Mouse (Mus musculus): ENCODE measurements around the gene 4930579G24Rik. TPM values are rescaled to one million over a fixed set of nuclear protein-coding genes. Genes with fewer than 3 reads are reported as not detected.

4930579G24Rik gene
- polyA plus RNA-seq, 1 experiment from 2014 or later: 11.1 TPM

- H3K27me3 ChIP-seq (ENCODE audit: control insufficient read depth, insufficient read depth, low read length): no peaks in the 10 kb centered on the region
- ATAC-seq (ENCODE audit: low FRiP score, low TSS enrichment): no peak
These were observed 45.8 kb downstream of the 4930579G24Rik start for GRCm38 (mm10) chr3:79674641-79675040.

GRCm38 (mm10) chr3:79676411-79676810, 47.5 kb downstream of the 4930579G24Rik start:
- DNase-seq (ENCODE audit: low spot score) (no peak), ATAC-seq (ENCODE audit: low FRiP score, low TSS enrichment) (no peak)
- H3K9me3 ChIP-seq (ENCODE audit: control insufficient read depth, low read length): no peaks in the 10 kb centered on the region
- H3K27ac ChIP-seq (replicated peaks): no peak overlapping the region
- TF ChIP-seq EP300 (optimal IDR thresholded peaks at IDR 0.05) (no peak), CTCF (IDR thresholded peaks at IDR 0.05; ENCODE audit: low read depth) (no peak)
- WGBS: 82% methylated on average over 3 of the region's 3 CpGs
- H3K4me1 ChIP-seq (replicated peaks; ENCODE audit: control insufficient read depth, insufficient read depth): no peaks in the 10 kb centered on the region
- no peak overlapping the region for H3K4me3 ChIP-seq (ENCODE audit: low read depth, low read length)
- no peaks in the 10 kb centered on the region for H3K36me3 ChIP-seq (ENCODE audit: control insufficient read depth, insufficient read depth, low read length)
- no peak overlapping the region for H3K4me2 ChIP-seq (replicated peaks; ENCODE audit: low read depth)
- no peak overlapping the region for H3K9ac ChIP-seq (ENCODE audit: low read length)
- no peaks in the 10 kb centered on the region for H3K27me3 ChIP-seq (ENCODE audit: control insufficient read depth, insufficient read depth, low read length)

More at GRCm38 (mm10) chr3:79674641-79675040, 45.8 kb downstream of the 4930579G24Rik start:
- Histone ChIP-seq H3K36me3 (ENCODE audit: control insufficient read depth, insufficient read depth, low read length) (no peaks in the 10 kb centered on the region), H3K4me1 (replicated peaks; ENCODE audit: control insufficient read depth, insufficient read depth) (no peaks in the 10 kb centered on the region), H3K4me2 (replicated peaks; ENCODE audit: low read depth) (no peak overlapping the region), H3K27ac (replicated peaks) (no peak overlapping the region), H3K9me3 (ENCODE audit: control insufficient read depth, low read length) (no peaks in the 10 kb centered on the region), H3K9ac (ENCODE audit: low read length) (no peak overlapping the region), H3K4me3 (ENCODE audit: low read depth, low read length) (no peak overlapping the region)
- DNase-seq (ENCODE audit: low spot score): no peak
- WGBS: 76% methylated on average over 5 of the region's 5 CpGs
- TF ChIP-seq EP300 (optimal IDR thresholded peaks at IDR 0.05) (no peak), CTCF (IDR thresholded peaks at IDR 0.05; ENCODE audit: low read depth) (no peak)

Other genes starting within 250 kb of the 4930579G24Rik start
- gene Fnip2, start 61.3 kb upstream of the 4930579G24Rik start, polyA plus RNA-seq (2015; fragmentation: Nextera tagmentation; extraction: Ambion mirVana): 2.5 and 2.6 TPM in 2 replicates
- gene Ppid, start 37.7 kb upstream of the 4930579G24Rik start, polyA plus RNA-seq (2015; fragmentation: Nextera tagmentation; extraction: Ambion mirVana): 38.3 and 39.0 TPM in 2 replicates
- 74.1 and 79.6 TPM in 2 replicates for gene Etfdh, start 421 bp downstream of the 4930579G24Rik start, polyA plus RNA-seq (2015; fragmentation: Nextera tagmentation; extraction: Ambion mirVana)
- gene Rxfp1, start 108.8 kb downstream of the 4930579G24Rik start, polyA plus RNA-seq (2015; fragmentation: Nextera tagmentation; extraction: Ambion mirVana): 0.04 TPM in 1 of 2 replicates, not detected in the other
- gene Tmem144, start 223.7 kb downstream of the 4930579G24Rik start, polyA plus RNA-seq (2015; fragmentation: Nextera tagmentation; extraction: Ambion mirVana): 1.7 and 2.2 TPM in 2 replicates

Measured in stomach, postnatal 0 days (tissue).